Mouse (Mus musculus): ENCODE results near the gene Jph4. TPM values are rescaled to one million over a fixed set of nuclear protein-coding genes. Genes with fewer than 3 reads are reported as not detected.
A peak's percentile ranks its signal among the peaks of the same experiment; 100 is the strongest.

The Jph4 gene
- polyA plus RNA-seq, 1 experiment = 7.4 TPM

GRCm38 (mm10) chr14:55152951-55153481, 36.3 kb upstream of the Jph4 start:
- Histone ChIP-seq H3K27me3 (ENCODE audit: control insufficient read depth, insufficient read depth, low read length) (no peaks in the 10 kb centered on the region), H3K4me3 (ENCODE audit: control insufficient read depth, low read depth, low read length) (peak overlapping the region; percentile 61), H3K4me1 (ENCODE audit: control insufficient read depth, insufficient read depth, low read length) (peaks cover 6% of the 10 kb centered on the region), H3K27ac (ENCODE audit: control insufficient read depth, insufficient read depth, low read depth, low read length) (no peak overlapping the region), H3K36me3 (ENCODE audit: control insufficient read depth, insufficient read depth, low read length) (no peaks in the 10 kb centered on the region)
- TF ChIP-seq CTCF (IDR thresholded peaks at IDR 0.05; ENCODE audit: control insufficient read depth, insufficient read depth, insufficient replicate concordance, low read depth, low read length) = no peak
- TF ChIP-seq POLR2A (IDR thresholded peaks at IDR 0.05; ENCODE audit: control insufficient read depth, low read depth, low read length) = no peak

GRCm38 (mm10) chr14:55152174-55152573, 35.4 kb upstream of the Jph4 start:
- no peaks in the 10 kb centered on the region for H3K27me3 ChIP-seq (ENCODE audit: control insufficient read depth, insufficient read depth, low read length)
- H3K27ac ChIP-seq (ENCODE audit: control insufficient read depth, insufficient read depth, low read depth, low read length) = no peak overlapping the region
- TF ChIP-seq CTCF (IDR thresholded peaks at IDR 0.05; ENCODE audit: control insufficient read depth, insufficient read depth, insufficient replicate concordance, low read depth, low read length) (no peak), POLR2A (IDR thresholded peaks at IDR 0.05; ENCODE audit: control insufficient read depth, low read depth, low read length) (no peak)
- no peak overlapping the region for H3K4me3 ChIP-seq (ENCODE audit: control insufficient read depth, low read depth, low read length)
- peaks cover 6% of the 10 kb centered on the region for H3K4me1 ChIP-seq (ENCODE audit: control insufficient read depth, insufficient read depth, low read length)
- no peaks in the 10 kb centered on the region for H3K36me3 ChIP-seq (ENCODE audit: control insufficient read depth, insufficient read depth, low read length)

- Histone ChIP-seq H3K4me3 (ENCODE audit: control insufficient read depth, low read depth, low read length) (no peak overlapping the region), H3K27ac (ENCODE audit: control insufficient read depth, insufficient read depth, low read depth, low read length) (no peak overlapping the region), H3K4me1 (ENCODE audit: control insufficient read depth, insufficient read depth, low read length) (peaks cover 6% of the 10 kb centered on the region), H3K36me3 (ENCODE audit: control insufficient read depth, insufficient read depth, low read length) (no peaks in the 10 kb centered on the region), H3K27me3 (ENCODE audit: control insufficient read depth, insufficient read depth, low read length) (no peaks in the 10 kb centered on the region)
- TF ChIP-seq CTCF (IDR thresholded peaks at IDR 0.05; ENCODE audit: control insufficient read depth, insufficient read depth, insufficient replicate concordance, low read depth, low read length) (no peak), POLR2A (IDR thresholded peaks at IDR 0.05; ENCODE audit: control insufficient read depth, low read depth, low read length) (no peak)
Observed at GRCm38 (mm10) chr14:55150985-55151384, 34.2 kb upstream of the Jph4 start.

GRCm38 (mm10) chr14:55149041-55149440, 32.3 kb upstream of the Jph4 start:
- TF ChIP-seq POLR2A (IDR thresholded peaks at IDR 0.05; ENCODE audit: control insufficient read depth, low read depth, low read length) = no peak
- no peak for TF ChIP-seq CTCF (IDR thresholded peaks at IDR 0.05; ENCODE audit: control insufficient read depth, insufficient read depth, insufficient replicate concordance, low read depth, low read length)
- Histone ChIP-seq H3K4me3 (ENCODE audit: control insufficient read depth, low read depth, low read length) (no peak overlapping the region), H3K36me3 (ENCODE audit: control insufficient read depth, insufficient read depth, low read length) (no peaks in the 10 kb centered on the region), H3K27me3 (ENCODE audit: control insufficient read depth, insufficient read depth, low read length) (no peaks in the 10 kb centered on the region), H3K27ac (ENCODE audit: control insufficient read depth, insufficient read depth, low read depth, low read length) (no peak overlapping the region), H3K4me1 (ENCODE audit: control insufficient read depth, insufficient read depth, low read length) (peaks cover 6% of the 10 kb centered on the region)

GRCm38 (mm10) chr14:55148363-55148915, 31.7 kb upstream of the Jph4 start:
- Histone ChIP-seq H3K36me3 (ENCODE audit: control insufficient read depth, insufficient read depth, low read length) (no peaks in the 10 kb centered on the region), H3K4me3 (ENCODE audit: control insufficient read depth, low read depth, low read length) (no peak overlapping the region), H3K4me1 (ENCODE audit: control insufficient read depth, insufficient read depth, low read length) (peaks cover 5% of the 10 kb centered on the region), H3K27me3 (ENCODE audit: control insufficient read depth, insufficient read depth, low read length) (no peaks in the 10 kb centered on the region), H3K27ac (ENCODE audit: control insufficient read depth, insufficient read depth, low read depth, low read length) (no peak overlapping the region)
- TF ChIP-seq CTCF (IDR thresholded peaks at IDR 0.05; ENCODE audit: control insufficient read depth, insufficient read depth, insufficient replicate concordance, low read depth, low read length) (peak; percentile 44; the same call in 1 of the 2 replicates), POLR2A (IDR thresholded peaks at IDR 0.05; ENCODE audit: control insufficient read depth, low read depth, low read length) (no peak)

- H3K27me3 ChIP-seq (ENCODE audit: control insufficient read depth, insufficient read depth, low read length) = no peaks in the 10 kb centered on the region
- no peak overlapping the region for H3K27ac ChIP-seq (ENCODE audit: control insufficient read depth, insufficient read depth, low read depth, low read length)
- no peak for TF ChIP-seq POLR2A (IDR thresholded peaks at IDR 0.05; ENCODE audit: control insufficient read depth, low read depth, low read length)
- TF ChIP-seq CTCF (IDR thresholded peaks at IDR 0.05; ENCODE audit: control insufficient read depth, insufficient read depth, insufficient replicate concordance, low read depth, low read length) = no peak
- no peaks in the 10 kb centered on the region for H3K4me1 ChIP-seq (ENCODE audit: control insufficient read depth, insufficient read depth, low read length)
- H3K4me3 ChIP-seq (ENCODE audit: control insufficient read depth, low read depth, low read length) = no peak overlapping the region
- no peaks in the 10 kb centered on the region for H3K36me3 ChIP-seq (ENCODE audit: control insufficient read depth, insufficient read depth, low read length)
Observed at GRCm38 (mm10) chr14:55146829-55147401, 30.2 kb upstream of the Jph4 start.

GRCm38 (mm10) chr14:55146324-55146723, 29.6 kb upstream of the Jph4 start:
- H3K4me1 ChIP-seq (ENCODE audit: control insufficient read depth, insufficient read depth, low read length) = no peaks in the 10 kb centered on the region
- H3K27me3 ChIP-seq (ENCODE audit: control insufficient read depth, insufficient read depth, low read length) = no peaks in the 10 kb centered on the region
- no peak overlapping the region for H3K27ac ChIP-seq (ENCODE audit: control insufficient read depth, insufficient read depth, low read depth, low read length)
- no peak overlapping the region for H3K4me3 ChIP-seq (ENCODE audit: control insufficient read depth, low read depth, low read length)
- TF ChIP-seq CTCF (IDR thresholded peaks at IDR 0.05; ENCODE audit: control insufficient read depth, insufficient read depth, insufficient replicate concordance, low read depth, low read length) (no peak), POLR2A (IDR thresholded peaks at IDR 0.05; ENCODE audit: control insufficient read depth, low read depth, low read length) (no peak)
- H3K36me3 ChIP-seq (ENCODE audit: control insufficient read depth, insufficient read depth, low read length) = no peaks in the 10 kb centered on the region

Measured in testis, adult 2 months (tissue).